Mouse (Mus musculus): Measurements from ENCODE around the gene Gzmm. TPM values are rescaled to one million over a fixed set of nuclear protein-coding genes. Genes with fewer than 3 reads are reported as not detected.

Gzmm gene
- 0.94 TPM in 1 of 2 replicates, not detected in the other for total RNA-seq (2017)

- ATAC-seq (replicated peaks in 1 of 2; ENCODE audit: insufficient read depth in 1 of 2, low FRiP score in 2 of 2, low TSS enrichment in 1 of 2, low read depth in 1 of 2, poor library complexity in 2 of 2, severe bottlenecking in 2 of 2): no peak
Observed at GRCm38 (mm10) chr10:79688720-79689119, at the start of gene Gzmm. Gene Gzmm, plus strand, starts transcription at chr10:79689020.

- ATAC-seq (replicated peaks in 1 of 2; ENCODE audit: insufficient read depth in 1 of 2, low FRiP score in 2 of 2, low TSS enrichment in 1 of 2, low read depth in 1 of 2, poor library complexity in 2 of 2, severe bottlenecking in 2 of 2): no peak
Observed at GRCm38 (mm10) chr10:79645711-79646110, 43.1 kb upstream of the Gzmm start, which contains the start of gene Odf3l2. Gene Odf3l2, minus strand, starts transcription at chr10:79645738.

GRCm38 (mm10) chr10:79649070-79649751 is 39.6 kb upstream of the Gzmm start:
- ATAC-seq (replicated peaks in 1 of 2; ENCODE audit: insufficient read depth in 1 of 2, low FRiP score in 2 of 2, low TSS enrichment in 1 of 2, low read depth in 1 of 2, poor library complexity in 2 of 2, severe bottlenecking in 2 of 2): peak; percentile 76 to 86

GRCm38 (mm10) chr10:79652789-79653188 is 36.0 kb upstream of the Gzmm start:
- no peak for ATAC-seq (replicated peaks in 1 of 2; ENCODE audit: insufficient read depth in 1 of 2, low FRiP score in 2 of 2, low TSS enrichment in 1 of 2, low read depth in 1 of 2, poor library complexity in 2 of 2, severe bottlenecking in 2 of 2)

GRCm38 (mm10) chr10:79654946-79655395 is 33.8 kb upstream of the Gzmm start:
- ATAC-seq (replicated peaks in 1 of 2; ENCODE audit: insufficient read depth in 1 of 2, low FRiP score in 2 of 2, low TSS enrichment in 1 of 2, low read depth in 1 of 2, poor library complexity in 2 of 2, severe bottlenecking in 2 of 2): no peak

GRCm38 (mm10) chr10:79658829-79659228 is 30.0 kb upstream of the Gzmm start:
- peak; percentile 49 to 50; a peak in 3 of 4 replicates for ATAC-seq (replicated peaks in 1 of 2; ENCODE audit: insufficient read depth in 1 of 2, low FRiP score in 2 of 2, low TSS enrichment in 1 of 2, low read depth in 1 of 2, poor library complexity in 2 of 2, severe bottlenecking in 2 of 2)

- ATAC-seq (replicated peaks in 1 of 2; ENCODE audit: insufficient read depth in 1 of 2, low FRiP score in 2 of 2, low TSS enrichment in 1 of 2, low read depth in 1 of 2, poor library complexity in 2 of 2, severe bottlenecking in 2 of 2): no peak
Observed at GRCm38 (mm10) chr10:79660298-79660697, 28.5 kb upstream of the Gzmm start.

- ATAC-seq (replicated peaks in 1 of 2; ENCODE audit: insufficient read depth in 1 of 2, low FRiP score in 2 of 2, low TSS enrichment in 1 of 2, low read depth in 1 of 2, poor library complexity in 2 of 2, severe bottlenecking in 2 of 2): no peak
Observed at GRCm38 (mm10) chr10:79661861-79662260, 27.0 kb upstream of the Gzmm start.

GRCm38 (mm10) chr10:79664131-79664665 is 24.6 kb upstream of the Gzmm start, which contains the start of gene Madcam1:
Gene Madcam1, plus strand, starts transcription at chr10:79664559.
- ATAC-seq (replicated peaks in 1 of 2; ENCODE audit: insufficient read depth in 1 of 2, low FRiP score in 2 of 2, low TSS enrichment in 1 of 2, low read depth in 1 of 2, poor library complexity in 2 of 2, severe bottlenecking in 2 of 2): peak; percentile 56 to 63

- ATAC-seq (replicated peaks in 1 of 2; ENCODE audit: insufficient read depth in 1 of 2, low FRiP score in 2 of 2, low TSS enrichment in 1 of 2, low read depth in 1 of 2, poor library complexity in 2 of 2, severe bottlenecking in 2 of 2): no peak
Observed at GRCm38 (mm10) chr10:79665051-79665450, 23.8 kb upstream of the Gzmm start.

GRCm38 (mm10) chr10:79666493-79666892 is 22.3 kb upstream of the Gzmm start:
- no peak for ATAC-seq (replicated peaks in 1 of 2; ENCODE audit: insufficient read depth in 1 of 2, low FRiP score in 2 of 2, low TSS enrichment in 1 of 2, low read depth in 1 of 2, poor library complexity in 2 of 2, severe bottlenecking in 2 of 2)

- no peak for ATAC-seq (replicated peaks in 1 of 2; ENCODE audit: insufficient read depth in 1 of 2, low FRiP score in 2 of 2, low TSS enrichment in 1 of 2, low read depth in 1 of 2, poor library complexity in 2 of 2, severe bottlenecking in 2 of 2)
Observed at GRCm38 (mm10) chr10:79668076-79668475, 20.7 kb upstream of the Gzmm start.

GRCm38 (mm10) chr10:79668771-79669575 is 19.8 kb upstream of the Gzmm start, which contains the start of gene Tpgs1:
Gene Tpgs1, plus strand, starts transcription at chr10:79669369.
- peak; percentile 87 to 91 for ATAC-seq (replicated peaks in 1 of 2; ENCODE audit: insufficient read depth in 1 of 2, low FRiP score in 2 of 2, low TSS enrichment in 1 of 2, low read depth in 1 of 2, poor library complexity in 2 of 2, severe bottlenecking in 2 of 2)

GRCm38 (mm10) chr10:79669576-79670057 is 19.2 kb upstream of the Gzmm start:
- peak; percentile 1 to 30; a peak in 1 of 4 replicates for ATAC-seq (replicated peaks in 1 of 2; ENCODE audit: insufficient read depth in 1 of 2, low FRiP score in 2 of 2, low TSS enrichment in 1 of 2, low read depth in 1 of 2, poor library complexity in 2 of 2, severe bottlenecking in 2 of 2)

GRCm38 (mm10) chr10:79670071-79670888 is 18.5 kb upstream of the Gzmm start:
- ATAC-seq (replicated peaks in 1 of 2; ENCODE audit: insufficient read depth in 1 of 2, low FRiP score in 2 of 2, low TSS enrichment in 1 of 2, low read depth in 1 of 2, poor library complexity in 2 of 2, severe bottlenecking in 2 of 2): no peak

- no peak for ATAC-seq (replicated peaks in 1 of 2; ENCODE audit: insufficient read depth in 1 of 2, low FRiP score in 2 of 2, low TSS enrichment in 1 of 2, low read depth in 1 of 2, poor library complexity in 2 of 2, severe bottlenecking in 2 of 2)
Observed at GRCm38 (mm10) chr10:79671396-79672087, 17.3 kb upstream of the Gzmm start.

GRCm38 (mm10) chr10:79672088-79672455 is 16.7 kb upstream of the Gzmm start:
- ATAC-seq (replicated peaks in 1 of 2; ENCODE audit: insufficient read depth in 1 of 2, low FRiP score in 2 of 2, low TSS enrichment in 1 of 2, low read depth in 1 of 2, poor library complexity in 2 of 2, severe bottlenecking in 2 of 2): no peak
